Mouse (Mus musculus) cerebellum, adult 2 months (tissue): ENCODE measurements around the gene Magea10. TPM values are rescaled to one million over a fixed set of nuclear protein-coding genes. Genes with fewer than 3 reads are reported as not detected.

Experiments used
- DNase-seq, 2 experiments: peaks; one replicate each; pipeline ENCODE4 v3.0.0; 2021
- H3K27ac ChIP-seq: fragments of 200-500 bp; 2 replicates; pipeline ENCODE4 v1.5.1; 2012; ENCODE audit warnings: low read length, control low read depth, inconsistent platforms; ENCODE audit not compliant: insufficient read depth
- H3K27me3 ChIP-seq: fragments of 200-500 bp; 2 replicates; pipeline ENCODE4 v1.6.1; 2012; ENCODE audit warnings: inconsistent platforms, mild to moderate bottlenecking, low read length, moderate library complexity; ENCODE audit not compliant: control insufficient read depth, insufficient read depth
- H3K4me1 ChIP-seq: fragments of 200-500 bp; 2 replicates; pipeline ENCODE4 v1.6.1; 2011; ENCODE audit warnings: low read length; ENCODE audit not compliant: control insufficient read depth, insufficient read depth
- H3K4me3 ChIP-seq: fragments of 200-500 bp; replicated peaks from 2 replicates; pipeline ENCODE3; 2011; ENCODE audit warnings: mild to moderate bottlenecking, low read depth, low read length, control low read depth; ENCODE audit not compliant: insufficient read depth
- CTCF ChIP-seq: fragments of 200-500 bp; IDR thresholded peaks from 2 replicates; pipeline ENCODE4 v1.5.1; 2011; ENCODE audit warnings: low read depth, mild to moderate bottlenecking, control low read depth, low read length, moderate library complexity, borderline replicate concordance; ENCODE audit not compliant: insufficient read depth
- POLR2A ChIP-seq: fragments of 200-500 bp; IDR thresholded peaks from 2 replicates; pipeline ENCODE4 v1.6.1; 2011; ENCODE audit warnings: low read length, control low read depth, borderline replicate concordance; ENCODE audit not compliant: insufficient read depth
- WGBS: fragments of 180-500 bp; shearing (Covaris S2); methylation state at CpG from one replicate; pipeline ENCODE4 v1.1.7; 2018; 5-methylcytosine and 5-hydroxymethylcytosine counted together
- polyA plus RNA-seq: library from polyadenylated mRNA; depleted of rRNA; stranded (reverse); fragments of >200 nt; gene quantifications from 2 replicates; pipeline ENCODE4 v1.2.3, GENCODE M21; 2012; rRNA removed

The Magea10 gene
- polyA plus RNA-seq, result not detected in 2 replicates

DNA sequence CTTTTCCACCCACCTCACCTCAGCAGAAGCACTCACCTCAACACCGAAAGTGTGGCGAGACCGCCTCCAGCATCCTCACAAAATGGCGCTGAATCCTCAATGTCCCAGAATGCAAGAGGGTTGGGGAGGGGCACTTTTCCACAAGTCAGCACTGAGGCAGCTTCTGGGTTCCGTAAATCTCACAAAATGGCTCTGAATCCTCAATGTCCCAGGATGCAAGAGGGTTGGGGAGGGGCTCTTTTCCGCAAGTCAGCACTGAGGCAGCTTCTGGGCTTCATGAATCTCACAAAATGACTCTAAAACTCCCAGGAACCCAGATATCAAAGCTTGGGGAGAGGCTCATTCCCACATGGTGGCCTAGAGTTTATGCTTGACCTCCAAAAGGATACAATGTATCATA, at the start of gene Magea10:
Gene Magea10, minus strand, starts transcription at position 101 of the 400 bp plus-strand sequence.
- no peak within 1 kb of the TSS for H3K4me3 ChIP-seq
- no peaks in the 10 kb centered on the region for H3K4me1 ChIP-seq
- DNase-seq, result no peak
- no peak within 1 kb of the TSS for H3K27ac ChIP-seq
- no peaks in the 10 kb centered on the region for H3K27me3 ChIP-seq
- 93% methylated on average over 6 of the region's 6 CpGs for WGBS
- no peak for TF ChIP-seq POLR2A
- TF ChIP-seq CTCF, result no peak

GRCm38 (mm10) chrX:72381972-72382371, 4.7 kb downstream of the Magea10 start:
- 50% methylated on average over 1 of the region's 1 CpGs for WGBS
- no peaks in the 10 kb centered on the region for H3K4me1 ChIP-seq
- TF ChIP-seq POLR2A (no peak), CTCF (no peak)

More at GRCm38 (mm10) chrX:72381972-72382371, 4.7 kb downstream of the Magea10 start:
- Histone ChIP-seq H3K27ac (no peak overlapping the region), H3K4me3 (no peak overlapping the region), H3K27me3 (no peaks in the 10 kb centered on the region)
- DNase-seq, result no peak

Other genes with a start within 250 kb of the Magea10 start
- gene Magea4, start 164.8 kb downstream of the Magea10 start, polyA plus RNA-seq, result not detected in 2 replicates
- 0.92 and 1.1 TPM in 2 replicates for gene Gabre, start 112.1 kb downstream of the Magea10 start, polyA plus RNA-seq